Mouse (Mus musculus) heart, adult 2 months (tissue): Measurements from ENCODE around the gene Miga1.

Source experiments
- CTCF ChIP-seq: fragments of 200-600 bp; IDR thresholded peaks from 2 replicates; pipeline ENCODE4 v1.8.1; 2022; ENCODE audit warnings: antibody characterized with exemption, mild to moderate bottlenecking, moderate library complexity
- POLR2A ChIP-seq: fragments of 200-500 bp; IDR thresholded peaks from 2 replicates; pipeline ENCODE4 v1.6.1; 2011; ENCODE audit warnings: mild to moderate bottlenecking, low read depth, low read length, control low read depth; ENCODE audit not compliant: insufficient read depth

GRCm38 (mm10) chr3:152231333-152232100 lies 108.7 kb downstream of the Miga1 start:
- TF ChIP-seq CTCF (0 out of 2 replicates have a peak, but pooled peaks have one; percentile 10), POLR2A (no peak)
